Mouse (Mus musculus): ENCODE results near the gene Vwa7. TPM values are rescaled to one million over a fixed set of nuclear protein-coding genes. Genes with fewer than 3 reads are reported as not detected.

Gene Vwa7
- polyA plus RNA-seq, 1 experiment from 2014 or later, result 0.27 TPM

DNA sequence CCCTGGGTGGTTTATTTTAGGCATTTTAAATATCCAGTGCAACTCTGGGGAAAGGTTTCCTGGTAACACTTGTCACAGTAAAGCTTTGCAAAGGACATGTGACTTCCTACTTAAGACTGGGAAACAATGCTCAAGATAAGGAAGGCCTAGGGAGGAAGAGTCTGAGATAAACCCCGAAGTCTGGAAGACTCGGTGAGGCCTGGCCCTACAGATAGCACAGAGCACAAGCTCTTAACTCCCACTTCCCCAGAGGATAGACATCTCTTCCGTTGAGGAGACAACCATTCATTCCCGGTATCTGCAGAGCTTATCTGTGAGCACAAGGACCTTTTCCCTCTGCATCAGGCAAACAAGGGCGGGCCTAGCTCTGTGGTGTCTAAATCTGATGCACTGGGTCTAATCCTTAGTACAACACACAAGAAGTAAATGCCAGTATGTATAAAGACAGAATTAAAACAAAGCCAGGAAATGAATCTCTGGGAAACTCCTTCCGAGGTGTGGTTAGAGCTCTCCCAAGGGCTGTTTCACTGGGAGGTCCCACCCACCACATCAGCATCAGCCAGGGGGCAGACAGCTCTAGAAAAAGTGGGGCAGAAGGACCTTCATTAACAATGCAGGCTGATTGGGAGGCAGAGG, 5.6 kb downstream of the Vwa7 start:
- Histone ChIP-seq H3K4me1 (replicated peaks; ENCODE audit: control insufficient read depth, insufficient read depth, low read length) (peaks cover 6% of the 10 kb centered on the region), H3K4me3 (ENCODE audit: low read depth, low read length) (no peak overlapping the region), H3K27ac (ENCODE audit: low read depth, low read length) (no peak overlapping the region), H3K9me3 (ENCODE audit: control insufficient read depth, low read length) (no peaks in the 10 kb centered on the region), H3K9ac (ENCODE audit: low read length) (no peak overlapping the region), H3K36me3 (ENCODE audit: control insufficient read depth, insufficient read depth, low read length) (no peaks in the 10 kb centered on the region; the same call in 1 of the 2 replicates), H3K4me2 (ENCODE audit: low read depth, low read length, severe bottlenecking) (no peak overlapping the region), H3K27me3 (ENCODE audit: control insufficient read depth, insufficient read depth, low read length) (no peaks in the 10 kb centered on the region)
- DNase-seq (ENCODE audit: low spot score), result peak; percentile 50
- ATAC-seq (replicated peaks; ENCODE audit: low FRiP score), result no peak
- 58% methylated on average over 6 of the region's 6 CpGs for WGBS

DNA sequence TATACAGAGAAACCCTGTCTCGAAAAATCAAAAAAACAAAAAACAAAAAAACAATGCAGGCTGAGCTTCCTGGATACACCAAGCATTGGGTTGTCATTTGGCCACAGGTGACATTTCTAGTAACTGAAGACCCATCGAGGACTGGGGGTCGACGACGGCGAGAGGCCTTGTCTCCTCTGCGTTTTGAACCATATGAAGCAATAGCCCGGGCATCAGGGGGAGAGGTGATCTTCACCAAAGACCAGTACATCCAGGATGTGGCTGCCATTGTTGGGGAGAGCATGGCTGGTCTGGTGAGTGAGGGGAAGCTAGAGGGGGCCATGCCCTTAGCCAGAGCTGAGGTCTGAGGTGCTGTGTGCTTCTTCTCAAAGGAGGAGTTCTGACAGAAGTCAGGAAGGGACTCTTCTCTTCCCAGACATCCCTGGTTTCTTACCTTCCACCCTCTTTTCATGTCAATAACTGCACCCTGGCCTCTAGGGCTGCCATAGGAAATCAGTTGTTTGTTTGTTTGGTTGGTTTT, 6.2 kb downstream of the Vwa7 start:
- Histone ChIP-seq H3K9ac (ENCODE audit: low read length) (no peak overlapping the region; the same call in 1 of the 2 replicates), H3K36me3 (ENCODE audit: control insufficient read depth, insufficient read depth, low read length) (no peaks in the 10 kb centered on the region; the same call in 1 of the 2 replicates), H3K4me2 (ENCODE audit: low read depth, low read length, severe bottlenecking) (no peak overlapping the region), H3K4me3 (ENCODE audit: low read depth, low read length) (no peak overlapping the region), H3K4me1 (replicated peaks; ENCODE audit: control insufficient read depth, insufficient read depth, low read length) (peaks cover 10% of the 10 kb centered on the region), H3K9me3 (ENCODE audit: control insufficient read depth, low read length) (no peaks in the 10 kb centered on the region), H3K27ac (ENCODE audit: low read depth, low read length) (no peak overlapping the region), H3K27me3 (ENCODE audit: control insufficient read depth, insufficient read depth, low read length) (no peaks in the 10 kb centered on the region)
- ATAC-seq (replicated peaks; ENCODE audit: low FRiP score) (no peak), DNase-seq (ENCODE audit: low spot score) (peak; percentile 44)
- 93% methylated on average over 8 of the region's 8 CpGs for WGBS

DNA sequence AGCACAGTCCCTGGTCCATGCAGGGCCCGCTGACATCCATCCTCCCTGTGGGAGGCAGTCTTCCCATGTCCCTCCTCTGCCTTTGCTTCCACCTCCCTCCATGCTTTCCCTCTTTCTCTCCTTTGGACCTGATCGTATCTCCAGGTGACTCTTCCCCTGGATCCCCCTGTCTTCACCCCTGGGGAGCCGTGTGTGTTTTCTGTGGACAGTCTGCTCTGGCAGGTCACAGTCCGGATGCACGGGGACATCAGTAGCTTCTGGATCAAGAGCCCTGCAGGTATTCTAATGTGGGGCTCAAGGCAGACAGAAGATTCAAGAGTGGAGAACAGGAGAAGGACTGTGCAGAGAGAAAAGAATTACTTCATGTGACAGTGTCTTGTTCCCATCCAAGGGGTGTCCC, 6.8 kb downstream of the Vwa7 start:
- no peak overlapping the region for H3K4me3 ChIP-seq (ENCODE audit: low read depth, low read length)
- no peaks in the 10 kb centered on the region; the same call in 1 of the 2 replicates for H3K36me3 ChIP-seq (ENCODE audit: control insufficient read depth, insufficient read depth, low read length)
- H3K4me2 ChIP-seq (ENCODE audit: low read depth, low read length, severe bottlenecking), result no peak overlapping the region
- H3K27me3 ChIP-seq (ENCODE audit: control insufficient read depth, insufficient read depth, low read length), result no peaks in the 10 kb centered on the region
- no peak for ATAC-seq (replicated peaks; ENCODE audit: low FRiP score)
- 87% methylated on average over 5 of the region's 5 CpGs for WGBS
- no peaks in the 10 kb centered on the region for H3K9me3 ChIP-seq (ENCODE audit: control insufficient read depth, low read length)
- H3K9ac ChIP-seq (ENCODE audit: low read length), result no peak overlapping the region
- H3K4me1 ChIP-seq (replicated peaks; ENCODE audit: control insufficient read depth, insufficient read depth, low read length), result peaks cover 13% of the 10 kb centered on the region
- no peak for DNase-seq (ENCODE audit: low spot score)
- no peak overlapping the region for H3K27ac ChIP-seq (ENCODE audit: low read depth, low read length)

DNA sequence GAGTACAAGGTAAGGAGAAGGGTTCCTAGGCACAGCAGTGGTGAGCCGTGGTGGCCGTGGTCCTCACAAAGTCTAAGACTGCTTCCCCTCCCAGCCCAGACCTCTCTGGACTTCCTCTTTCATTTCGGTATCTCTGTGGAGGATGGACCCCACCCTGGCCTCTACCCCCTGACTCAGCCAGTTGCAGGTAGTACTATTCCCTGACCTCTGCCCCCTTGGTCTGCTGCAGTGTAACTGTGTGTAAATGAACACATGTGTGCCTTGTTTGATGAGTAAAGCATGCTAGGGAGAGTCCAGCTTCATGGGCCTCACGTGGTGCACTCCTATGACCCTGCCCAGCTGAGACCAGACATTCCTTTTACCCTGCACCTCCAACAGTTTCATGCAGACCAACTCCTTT, 7.4 kb downstream of the Vwa7 start:
- no peak overlapping the region for H3K4me2 ChIP-seq (ENCODE audit: low read depth, low read length, severe bottlenecking)
- H3K27ac ChIP-seq (ENCODE audit: low read depth, low read length), result no peak overlapping the region
- H3K27me3 ChIP-seq (ENCODE audit: control insufficient read depth, insufficient read depth, low read length), result no peaks in the 10 kb centered on the region
- no peak overlapping the region for H3K4me3 ChIP-seq (ENCODE audit: low read depth, low read length)
- H3K9ac ChIP-seq (ENCODE audit: low read length), result no peak overlapping the region
- H3K4me1 ChIP-seq (replicated peaks; ENCODE audit: control insufficient read depth, insufficient read depth, low read length), result peaks cover 13% of the 10 kb centered on the region
- ATAC-seq (replicated peaks; ENCODE audit: low FRiP score) (no peak), DNase-seq (ENCODE audit: low spot score) (peak; percentile 48)
- no peaks in the 10 kb centered on the region; the same call in 1 of the 2 replicates for H3K36me3 ChIP-seq (ENCODE audit: control insufficient read depth, insufficient read depth, low read length)
- 83% methylated on average over 4 of the region's 4 CpGs for WGBS
- H3K9me3 ChIP-seq (ENCODE audit: control insufficient read depth, low read length), result no peaks in the 10 kb centered on the region

DNA sequence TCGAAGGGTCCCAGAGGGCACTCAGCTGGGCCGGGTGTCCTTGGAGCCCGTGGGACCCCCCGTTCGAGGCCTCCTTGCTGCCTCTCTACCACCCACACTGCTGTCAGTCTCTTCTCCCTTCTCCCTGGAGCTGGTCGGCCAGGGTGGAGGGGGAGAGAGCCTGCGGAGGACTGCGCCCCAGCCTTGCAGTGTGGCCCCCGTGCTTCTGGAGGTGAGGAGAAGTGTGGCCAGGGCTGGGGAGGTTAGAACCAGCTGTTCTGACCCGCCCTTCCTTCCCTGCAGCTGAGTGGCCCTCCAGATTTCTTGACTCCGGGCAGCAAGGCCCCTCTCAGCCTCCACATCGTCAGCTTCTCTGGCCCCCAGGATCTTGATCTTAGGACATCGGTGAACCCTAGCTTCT, 7.9 kb downstream of the Vwa7 start:
- Histone ChIP-seq H3K4me2 (ENCODE audit: low read depth, low read length, severe bottlenecking) (no peak overlapping the region), H3K4me3 (ENCODE audit: low read depth, low read length) (no peak overlapping the region), H3K27me3 (ENCODE audit: control insufficient read depth, insufficient read depth, low read length) (no peaks in the 10 kb centered on the region), H3K36me3 (ENCODE audit: control insufficient read depth, insufficient read depth, low read length) (no peaks in the 10 kb centered on the region; the same call in 1 of the 2 replicates), H3K9ac (ENCODE audit: low read length) (no peak overlapping the region), H3K4me1 (replicated peaks; ENCODE audit: control insufficient read depth, insufficient read depth, low read length) (peaks cover 13% of the 10 kb centered on the region), H3K9me3 (ENCODE audit: control insufficient read depth, low read length) (no peaks in the 10 kb centered on the region), H3K27ac (ENCODE audit: low read depth, low read length) (no peak overlapping the region)
- DNase-seq (ENCODE audit: low spot score), result peak; percentile 40
- 78% methylated on average over 13 of the region's 13 CpGs for WGBS
- no peak for ATAC-seq (replicated peaks; ENCODE audit: low FRiP score)

DNA sequence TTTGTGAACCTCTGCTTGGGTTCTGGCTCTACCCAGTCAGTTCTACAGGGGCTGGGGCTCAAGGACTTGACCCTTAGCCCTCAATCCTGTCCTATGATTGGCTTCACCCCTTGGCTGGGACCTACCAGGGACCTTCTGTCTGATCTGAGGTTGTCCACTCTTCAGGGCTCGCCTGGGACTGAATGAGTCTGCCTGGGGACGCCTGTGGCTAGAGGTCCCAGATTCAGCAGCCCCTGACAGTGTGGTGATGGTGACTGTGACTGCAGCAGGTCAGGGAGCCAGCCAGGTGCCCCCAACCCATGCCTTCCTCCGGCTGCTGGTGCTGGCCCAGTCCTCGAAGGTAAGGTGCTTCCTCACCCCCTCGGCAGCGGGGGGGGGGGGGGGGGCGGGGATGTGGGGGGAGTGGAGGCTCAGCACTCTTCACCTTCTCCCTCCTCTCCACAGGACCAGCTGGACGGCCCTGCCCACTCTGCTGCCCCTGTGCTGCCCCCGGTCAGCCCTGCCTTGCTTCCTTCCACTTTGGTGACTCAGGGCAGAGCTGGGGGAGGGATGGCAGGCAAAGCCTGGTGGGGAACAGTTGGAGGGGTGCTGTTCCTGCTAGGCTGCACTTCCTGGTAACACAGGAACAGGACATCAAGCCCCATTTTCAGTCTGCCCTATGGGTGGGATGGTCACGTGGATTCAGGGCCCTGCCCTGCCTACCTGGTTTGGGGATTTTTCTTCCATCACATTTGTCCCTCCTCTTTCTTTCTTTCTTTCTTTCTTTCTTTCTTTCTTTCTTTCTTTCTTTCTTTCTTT, 8.5 kb downstream of the Vwa7 start:
- no peak overlapping the region for H3K4me2 ChIP-seq (ENCODE audit: low read depth, low read length, severe bottlenecking)
- peak; percentile 48 for DNase-seq (ENCODE audit: low spot score)
- H3K9ac ChIP-seq (ENCODE audit: low read length), result no peak overlapping the region
- no peak overlapping the region for H3K27ac ChIP-seq (ENCODE audit: low read depth, low read length)
- ATAC-seq (replicated peaks; ENCODE audit: low FRiP score), result no peak
- no peaks in the 10 kb centered on the region for H3K27me3 ChIP-seq (ENCODE audit: control insufficient read depth, insufficient read depth, low read length)
- no peaks in the 10 kb centered on the region; the same call in 1 of the 2 replicates for H3K36me3 ChIP-seq (ENCODE audit: control insufficient read depth, insufficient read depth, low read length)
- H3K9me3 ChIP-seq (ENCODE audit: control insufficient read depth, low read length), result no peaks in the 10 kb centered on the region
- H3K4me3 ChIP-seq (ENCODE audit: low read depth, low read length), result no peak overlapping the region
- peaks cover 16% of the 10 kb centered on the region for H3K4me1 ChIP-seq (replicated peaks; ENCODE audit: control insufficient read depth, insufficient read depth, low read length)
- WGBS, result 76% methylated on average over 8 of the region's 10 CpGs

DNA sequence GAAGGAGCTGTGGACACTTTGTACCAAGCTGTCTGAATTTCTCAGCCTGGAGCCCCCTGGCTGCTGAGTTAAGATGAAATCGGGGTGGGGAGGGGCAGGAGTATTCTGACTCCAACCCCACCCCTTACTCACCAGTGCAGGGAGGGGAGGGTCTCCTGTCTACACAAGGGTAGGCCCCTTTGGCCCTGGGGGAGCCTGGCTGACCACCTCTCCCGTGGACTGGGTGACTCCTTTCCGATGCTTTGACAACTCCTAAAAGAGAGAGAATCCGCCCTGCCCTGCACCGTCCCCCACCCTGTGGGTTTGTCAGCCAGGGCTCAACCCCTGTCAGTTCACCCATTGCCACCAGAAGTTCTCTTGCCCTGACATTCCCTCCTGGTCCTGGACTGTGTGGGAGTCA, 9.8 kb downstream of the Vwa7 start:
- H3K4me1 ChIP-seq (replicated peaks; ENCODE audit: control insufficient read depth, insufficient read depth, low read length), result peaks cover 19% of the 10 kb centered on the region
- H3K4me2 ChIP-seq (ENCODE audit: low read depth, low read length, severe bottlenecking), result no peak overlapping the region
- no peak overlapping the region for H3K9ac ChIP-seq (ENCODE audit: low read length)
- H3K9me3 ChIP-seq (ENCODE audit: control insufficient read depth, low read length), result no peaks in the 10 kb centered on the region
- H3K4me3 ChIP-seq (ENCODE audit: low read depth, low read length), result no peak overlapping the region
- no peaks in the 10 kb centered on the region for H3K27me3 ChIP-seq (ENCODE audit: control insufficient read depth, insufficient read depth, low read length)
- 84% methylated on average over 5 of the region's 5 CpGs for WGBS
- H3K36me3 ChIP-seq (ENCODE audit: control insufficient read depth, insufficient read depth, low read length), result no peaks in the 10 kb centered on the region; the same call in 1 of the 2 replicates
- DNase-seq (ENCODE audit: low spot score) (peak; percentile 51), ATAC-seq (replicated peaks; ENCODE audit: low FRiP score) (no peak)
- no peak overlapping the region for H3K27ac ChIP-seq (ENCODE audit: low read depth, low read length)

DNA sequence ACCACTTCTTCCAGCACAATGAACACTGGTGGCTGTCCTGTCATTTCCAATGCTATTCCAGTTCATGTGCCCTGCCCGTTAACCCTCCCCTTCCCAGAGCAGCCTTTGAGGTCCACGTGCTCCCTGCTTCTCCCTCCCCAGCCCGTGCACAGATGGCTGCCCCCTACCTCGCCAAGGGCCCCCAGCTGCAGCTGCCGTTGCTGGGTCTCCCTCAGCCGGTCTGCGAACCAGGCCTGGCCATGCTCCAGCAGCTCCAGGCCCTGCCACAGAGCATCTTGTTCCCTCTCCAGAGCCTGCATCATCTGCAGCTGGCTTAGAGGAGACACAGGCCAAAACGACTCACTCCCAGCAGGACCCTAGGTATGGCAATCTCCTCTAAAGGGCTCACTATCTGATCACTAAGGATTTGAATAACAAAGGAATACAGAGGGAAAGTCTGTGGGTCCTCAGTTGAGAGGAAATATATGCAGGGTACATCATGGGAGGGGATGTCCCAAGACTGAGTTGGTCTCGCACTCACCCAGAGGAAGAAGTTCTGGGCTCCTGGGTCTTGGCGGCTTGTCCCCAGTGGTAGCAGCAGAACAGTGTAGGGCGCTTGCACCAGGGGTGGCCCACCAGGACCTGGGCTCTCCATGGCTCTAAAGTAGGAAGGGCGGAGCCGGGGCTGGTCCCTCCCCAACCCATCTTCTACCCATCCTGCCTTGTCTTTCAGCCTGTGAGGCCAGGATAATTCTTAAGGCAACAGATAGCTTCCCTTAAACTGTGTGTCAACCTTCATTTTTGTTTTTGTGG, 11.1 kb downstream of the Vwa7 start, which contains the start of gene Sapcd1:
Gene Sapcd1 (minus strand): TSS at position 740 of the 792 bp plus-strand sequence.
- peak within 1 kb of the TSS; percentile 37 for H3K9ac ChIP-seq (ENCODE audit: low read length)
- 34% methylated on average over 13 of the region's 13 CpGs for WGBS
- H3K4me3 ChIP-seq (ENCODE audit: low read depth, low read length), result no peak within 1 kb of the TSS

More for the DNA sequence above, 11.1 kb downstream of the Vwa7 start, which contains the start of gene Sapcd1:
- DNase-seq (ENCODE audit: low spot score) (peak; percentile 60), ATAC-seq (replicated peaks; ENCODE audit: low FRiP score) (peak; percentile 60)
- Histone ChIP-seq H3K27ac (ENCODE audit: low read depth, low read length) (peak within 1 kb of the TSS; percentile 53; the same call in 1 of the 2 replicates), H3K9me3 (ENCODE audit: control insufficient read depth, low read length) (no peaks in the 10 kb centered on the region), H3K4me1 (replicated peaks; ENCODE audit: control insufficient read depth, insufficient read depth, low read length) (peaks cover 13% of the 10 kb centered on the region), H3K4me2 (ENCODE audit: low read depth, low read length, severe bottlenecking) (peak within 1 kb of the TSS; percentile 11; the same call in 1 of the 2 replicates), H3K36me3 (ENCODE audit: control insufficient read depth, insufficient read depth, low read length) (no peaks in the 10 kb centered on the region; the same call in 1 of the 2 replicates), H3K27me3 (ENCODE audit: control insufficient read depth, insufficient read depth, low read length) (no peaks in the 10 kb centered on the region)
